Mouse (Mus musculus) intestine, embryonic 14.5 days (tissue): ENCODE measurements around the gene Rgp1. TPM values are rescaled to one million over a fixed set of nuclear protein-coding genes. Genes with fewer than 3 reads are reported as not detected.
A peak's percentile ranks its signal among the peaks of the same experiment; 100 is the strongest.
"Not testable (repeated sequence)": the region's sequence is repeated elsewhere in the genome, so short reads cannot be mapped to it uniquely, and the experiment has no call there.

ENCODE experiments used
- ATAC-seq: fragments of 200-750 bp; cut with Nextera tagmentation; replicated peaks from 2 replicates; pipeline ENCODE4 v1.8.0; 2017; ENCODE audit warnings: low read depth, moderate number of reproducible peaks, moderate TSS enrichment, moderate library complexity; ENCODE audit not compliant: low FRiP score, low TSS enrichment
- DNase-seq: peaks from one replicate; pipeline ENCODE4 v3.0.0-alpha.2; 2018; ENCODE audit warnings: low spot score
- H3K27ac ChIP-seq: fragments of 300-500 bp; sonication (generic); 2 replicates; pipeline ENCODE4 v1.5.1; 2014; ENCODE audit warnings: low read depth, mild to moderate bottlenecking, control low read depth
- H3K27me3 ChIP-seq: fragments of 300-500 bp; sonication (generic); replicated peaks from 2 replicates; pipeline ENCODE4 v1.6.1; 2014; ENCODE audit warnings: low read length, control low read depth; ENCODE audit not compliant: control insufficient read depth, insufficient read depth
- H3K36me3 ChIP-seq: fragments of 300-500 bp; sonication (generic); 2 replicates; pipeline ENCODE4 v1.6.1; 2014; ENCODE audit warnings: low read length, control low read depth; ENCODE audit not compliant: control insufficient read depth, insufficient read depth
- H3K4me1 ChIP-seq: fragments of 300-500 bp; sonication (generic); replicated peaks from 2 replicates; pipeline ENCODE4 v1.6.1; 2014; ENCODE audit warnings: low read length, control low read depth, mixed read lengths; ENCODE audit not compliant: control insufficient read depth, insufficient read depth
- H3K4me2 ChIP-seq: fragments of 300-500 bp; sonication (generic); 2 replicates; pipeline ENCODE4 v1.6.1; 2014; ENCODE audit warnings: low read length
- H3K4me3 ChIP-seq: fragments of 300-500 bp; sonication (generic); 2 replicates; pipeline ENCODE4 v1.5.1; 2014; ENCODE audit warnings: low read depth, low read length, control low read depth, mixed read lengths
- H3K9ac ChIP-seq: fragments of 300-500 bp; sonication (generic); 2 replicates; pipeline ENCODE4 v1.6.1; 2014; ENCODE audit warnings: mild to moderate bottlenecking, low read length
- H3K9me3 ChIP-seq: fragments of 300-500 bp; sonication (generic); 2 replicates; pipeline ENCODE4 v1.6.1; 2016; ENCODE audit warnings: low read length, control low read depth; ENCODE audit not compliant: control insufficient read depth
- WGBS: fragments of 180-500 bp; shearing (Covaris S2); extraction: QIAGEN DNeasy Blood & Tissue Kit; methylation state at CpG from one replicate; pipeline ENCODE4 v1.1.7; 2014; 5-methylcytosine and 5-hydroxymethylcytosine counted together
- polyA plus RNA-seq: library from polyadenylated mRNA; unstranded; fragments of >200 nt; fragmentation: Nextera tagmentation; extraction: Ambion mirVana; gene quantifications from 2 replicates; pipeline ENCODE4 v1.2.1, GENCODE M21; 2014

Rgp1 gene
- polyA plus RNA-seq, 1 experiment from 2014 or later, result 29.7 TPM

DNA sequence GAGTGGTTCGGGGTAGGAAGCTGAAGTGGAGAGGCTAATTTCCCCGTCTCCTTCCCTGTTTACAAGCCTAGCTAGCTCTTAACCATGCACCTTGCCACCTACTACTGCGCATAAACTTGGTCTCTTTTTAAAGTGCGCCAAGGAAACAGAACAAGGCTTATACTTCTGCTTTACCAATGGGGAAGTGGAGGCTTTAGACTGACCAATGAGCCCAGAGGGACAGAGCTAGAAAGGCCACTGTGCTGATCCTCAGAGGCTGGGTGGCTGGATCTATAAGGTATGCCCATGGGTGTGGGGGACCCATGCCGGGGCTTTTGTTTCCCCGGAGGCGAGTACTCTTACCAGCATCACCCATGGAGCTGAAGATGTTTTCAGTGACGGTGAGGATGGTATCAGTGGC is 31.4 kb upstream of the Rgp1 start:
- DNase-seq (no peak), ATAC-seq (no peak)
- H3K27me3 ChIP-seq, result no peaks in the 10 kb centered on the region
- no peak overlapping the region for H3K4me2 ChIP-seq
- WGBS, result 95% methylated on average over 8 of the region's 8 CpGs
- no peak overlapping the region for H3K4me3 ChIP-seq
- H3K27ac ChIP-seq, result no peak overlapping the region
- H3K9ac ChIP-seq, result no peak overlapping the region
- H3K9me3 ChIP-seq, result no peaks in the 10 kb centered on the region
- peaks cover 100% of the 10 kb centered on the region for H3K36me3 ChIP-seq
- no peaks in the 10 kb centered on the region for H3K4me1 ChIP-seq

DNA sequence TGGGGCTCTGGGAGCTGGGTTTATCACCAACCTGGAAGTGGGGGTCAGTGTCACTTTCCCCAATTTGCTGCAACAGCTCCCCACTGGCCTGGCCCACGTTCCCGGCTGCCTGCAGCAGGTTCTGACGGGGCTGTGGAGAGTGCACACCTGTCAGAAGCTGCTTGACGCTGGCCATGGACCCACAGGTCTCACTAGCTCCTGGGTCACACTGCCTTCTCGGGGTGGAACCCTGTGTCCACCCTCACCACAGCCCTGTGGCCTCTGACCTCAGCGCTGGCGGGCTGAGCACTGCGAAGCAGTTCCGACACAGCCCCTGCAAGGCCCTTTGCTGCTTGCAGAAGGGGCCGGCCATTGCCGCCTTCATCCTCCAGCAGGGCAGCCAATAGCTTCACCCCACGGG is 29.5 kb upstream of the Rgp1 start:
- H3K4me3 ChIP-seq, result no peak overlapping the region
- DNase-seq (no peak), ATAC-seq (no peak)
- no peak overlapping the region for H3K27ac ChIP-seq
- peaks cover 100% of the 10 kb centered on the region for H3K36me3 ChIP-seq
- no peaks in the 10 kb centered on the region for H3K9me3 ChIP-seq
- H3K4me2 ChIP-seq, result no peak overlapping the region
- no peak overlapping the region for H3K9ac ChIP-seq
- H3K27me3 ChIP-seq, result no peaks in the 10 kb centered on the region
- 87% methylated on average over 12 of the region's 12 CpGs for WGBS
- H3K4me1 ChIP-seq, result no peaks in the 10 kb centered on the region

DNA sequence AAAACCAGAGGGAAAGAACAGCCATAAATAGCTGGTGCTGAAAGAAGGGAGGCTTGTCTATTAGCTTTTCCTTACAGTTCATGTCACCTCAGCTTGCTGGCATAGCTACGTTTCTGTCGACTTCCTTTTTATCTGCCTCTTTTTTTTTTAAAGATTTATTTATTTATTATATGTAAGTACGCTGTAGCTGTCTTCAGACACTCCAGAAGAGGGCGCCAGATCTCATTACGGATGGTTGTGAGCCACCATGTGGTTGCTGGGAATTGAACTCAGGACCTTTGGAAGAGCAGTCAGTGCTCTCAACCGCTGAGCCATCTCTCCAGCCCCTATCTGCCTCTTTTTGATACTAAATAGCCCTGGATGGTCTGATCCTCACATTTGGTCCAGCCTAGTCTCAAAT is 26.7 kb upstream of the Rgp1 start:
- not testable (repeated sequence) for H3K4me1 ChIP-seq, H3K9ac ChIP-seq, H3K27ac ChIP-seq, H3K9me3 ChIP-seq, H3K27me3 ChIP-seq, H3K4me2 ChIP-seq, DNase-seq, ATAC-seq, H3K4me3 ChIP-seq
- H3K36me3 ChIP-seq, result peaks cover 100% of the 10 kb centered on the region
- WGBS, result 88% methylated on average over 6 of the region's 6 CpGs

DNA sequence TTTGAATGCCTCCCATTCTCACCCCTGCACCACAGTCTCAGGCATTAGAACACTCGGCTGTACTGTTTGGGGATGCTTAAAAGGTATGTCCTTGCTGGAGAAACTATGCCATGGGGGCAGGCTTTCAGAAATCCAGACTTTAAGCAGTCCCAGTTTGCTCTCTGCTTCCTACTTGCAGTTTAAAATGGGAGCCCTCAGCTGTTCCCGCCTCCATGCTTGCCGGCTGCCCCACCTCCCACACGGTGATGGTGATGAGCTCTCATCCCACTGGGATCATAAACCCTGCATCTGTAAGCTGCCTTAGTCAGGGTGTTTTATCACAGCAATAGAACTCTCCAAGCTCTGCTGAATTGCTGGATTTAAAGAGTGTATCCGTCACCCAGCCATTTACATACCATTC is 26.1 kb upstream of the Rgp1 start:
- Histone ChIP-seq H3K9ac (no peak overlapping the region), H3K36me3 (peaks cover 99% of the 10 kb centered on the region), H3K27ac (no peak overlapping the region), H3K4me3 (no peak overlapping the region), H3K9me3 (no peaks in the 10 kb centered on the region), H3K4me2 (no peak overlapping the region), H3K27me3 (no peaks in the 10 kb centered on the region), H3K4me1 (peaks cover 4% of the 10 kb centered on the region; the same call in 1 of the 2 replicates)
- 91% methylated on average over 5 of the region's 5 CpGs for WGBS
- ATAC-seq (no peak), DNase-seq (no peak)

DNA sequence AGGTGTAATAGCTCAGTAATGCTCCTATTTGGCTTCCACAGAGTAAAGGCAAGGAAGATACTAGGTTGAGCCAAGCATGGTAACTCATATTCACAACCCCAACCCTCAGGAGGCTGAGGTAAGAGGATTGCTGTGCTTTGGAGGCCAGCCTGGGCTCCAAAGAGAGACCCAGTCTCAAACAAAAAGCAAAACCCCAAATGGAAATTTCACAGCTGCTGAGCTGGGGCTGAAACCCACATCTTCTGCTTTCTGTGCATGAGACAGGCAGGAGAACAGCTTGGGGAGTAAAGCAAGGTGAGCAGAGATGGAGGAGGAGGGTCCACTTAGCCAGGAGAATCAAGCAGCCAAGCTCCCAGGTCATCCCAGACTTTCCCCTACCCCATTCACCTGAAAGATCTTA is 24.6 kb upstream of the Rgp1 start:
- Histone ChIP-seq H3K9me3 (no peaks in the 10 kb centered on the region), H3K27ac (no peak overlapping the region), H3K4me1 (peaks cover 17% of the 10 kb centered on the region; the same call in 1 of the 2 replicates), H3K36me3 (peaks cover 85% of the 10 kb centered on the region), H3K27me3 (no peaks in the 10 kb centered on the region), H3K4me3 (no peak overlapping the region), H3K9ac (no peak overlapping the region), H3K4me2 (no peak overlapping the region)
- no peak for ATAC-seq
- no peak for DNase-seq

DNA sequence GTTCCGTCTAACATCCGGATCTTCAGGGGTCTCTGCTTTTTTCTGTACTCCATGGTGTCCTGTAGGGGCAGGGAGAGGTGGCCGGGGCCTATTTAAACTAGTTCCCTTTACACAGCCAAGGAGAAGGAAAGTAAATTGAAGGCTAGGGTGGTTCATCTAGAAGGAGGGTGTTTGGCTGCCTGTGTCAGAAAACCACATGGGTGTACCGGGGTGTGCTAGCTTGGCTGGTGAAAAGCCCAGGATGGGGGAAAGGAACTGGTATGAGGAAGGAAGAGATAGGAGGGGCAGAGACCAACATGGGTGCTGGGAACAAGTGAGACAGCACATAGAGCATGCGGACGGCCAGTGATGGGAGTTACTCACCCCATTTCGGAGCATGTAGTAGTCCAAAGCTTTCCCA is 22.6 kb upstream of the Rgp1 start:
- Histone ChIP-seq H3K9ac (no peak overlapping the region), H3K36me3 (peaks cover 64% of the 10 kb centered on the region), H3K4me3 (no peak overlapping the region), H3K9me3 (no peaks in the 10 kb centered on the region), H3K27me3 (no peaks in the 10 kb centered on the region), H3K4me1 (peaks cover 37% of the 10 kb centered on the region), H3K27ac (no peak overlapping the region), H3K4me2 (no peak overlapping the region)
- DNase-seq (no peak), ATAC-seq (no peak)
- WGBS, result 88% methylated on average over 7 of the region's 7 CpGs

DNA sequence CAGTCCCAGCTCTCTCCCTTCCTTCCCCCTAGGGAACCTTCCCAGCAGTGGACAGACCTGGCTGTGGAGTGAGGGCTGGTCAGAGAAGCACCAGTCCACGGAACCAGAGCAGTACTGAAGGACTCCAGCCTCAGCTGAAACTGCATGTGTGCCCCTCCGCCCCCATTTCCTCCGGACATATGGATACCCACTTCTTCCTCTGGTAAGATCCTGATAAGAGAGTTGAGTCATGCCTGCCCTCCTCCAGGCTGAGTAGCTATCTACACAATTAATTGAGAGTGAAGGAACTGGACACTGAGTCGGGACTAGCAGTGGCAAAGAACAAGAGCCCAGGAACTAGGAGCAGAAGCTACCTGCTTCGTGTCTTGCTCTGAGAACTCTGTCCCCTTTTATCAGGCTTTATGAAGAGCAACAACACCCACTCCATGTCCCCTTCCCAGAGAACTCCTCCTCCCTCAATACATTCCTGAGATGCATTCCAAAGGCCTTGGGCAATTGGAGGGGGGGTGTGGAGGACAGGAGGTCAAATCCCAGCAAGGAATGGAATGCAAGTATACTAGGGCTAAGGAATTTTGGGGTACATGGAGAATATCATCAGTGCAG is 20.4 kb upstream of the Rgp1 start:
- Histone ChIP-seq H3K4me2 (peak overlapping the region; percentile 75), H3K4me1 (peaks cover 41% of the 10 kb centered on the region), H3K27ac (peak overlapping the region; percentile 92), H3K9me3 (no peaks in the 10 kb centered on the region), H3K9ac (peak overlapping the region; percentile 44; the same call in 1 of the 2 replicates), H3K27me3 (no peaks in the 10 kb centered on the region), H3K36me3 (peaks cover 42% of the 10 kb centered on the region), H3K4me3 (peak overlapping the region; percentile 20; the same call in 1 of the 2 replicates)
- 10% methylated on average over 5 of the region's 5 CpGs for WGBS
- DNase-seq, result no peak
- no peak for ATAC-seq

DNA sequence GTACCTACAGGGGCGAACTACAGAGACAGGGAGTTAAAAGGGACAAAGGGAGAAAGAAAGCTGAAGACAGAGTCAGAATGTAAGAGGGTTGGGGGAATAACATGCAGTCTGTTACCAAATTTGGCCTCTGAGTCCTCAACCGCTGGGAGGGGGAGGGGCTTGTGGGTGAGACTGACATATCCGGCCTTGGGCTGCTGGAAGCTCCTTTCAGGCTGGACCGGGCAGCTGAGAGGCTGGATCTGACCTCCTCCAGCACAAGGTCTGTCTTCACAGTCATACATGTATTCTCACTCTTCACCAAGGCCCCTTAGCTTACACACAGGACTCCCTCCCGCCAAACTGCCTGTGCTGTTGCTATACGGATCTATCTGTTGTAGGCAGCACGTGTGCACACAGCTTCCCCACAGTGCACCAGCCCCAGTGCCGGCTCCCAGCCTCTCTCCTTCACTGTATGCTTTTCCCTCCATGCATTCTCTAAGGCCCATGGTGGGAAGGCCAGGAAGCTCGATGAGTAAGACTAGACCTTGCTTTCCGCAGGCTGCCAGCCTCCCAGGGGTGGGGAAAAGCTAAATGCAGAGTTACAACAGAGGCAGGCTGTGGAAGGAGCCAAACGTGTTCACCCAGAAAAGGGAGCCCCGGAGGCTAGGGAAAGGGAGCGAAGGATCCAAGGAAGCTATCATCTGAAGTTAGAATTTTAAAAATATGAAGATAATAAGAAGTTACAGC is 19.7 kb upstream of the Rgp1 start:
- no peaks in the 10 kb centered on the region for H3K27me3 ChIP-seq
- no peaks in the 10 kb centered on the region for H3K9me3 ChIP-seq
- H3K27ac ChIP-seq, result peak overlapping the region; percentile 92
- WGBS, result 12% methylated on average over 13 of the region's 13 CpGs
- H3K4me3 ChIP-seq, result peak overlapping the region; percentile 20; the same call in 1 of the 2 replicates
- ATAC-seq, result peak; percentile 36; the same call in 1 of the 2 replicates
- H3K4me2 ChIP-seq, result peak overlapping the region; percentile 75
- peak; percentile 81 for DNase-seq
- peaks cover 36% of the 10 kb centered on the region for H3K36me3 ChIP-seq
- H3K9ac ChIP-seq, result peak overlapping the region; percentile 44; the same call in 1 of the 2 replicates
- H3K4me1 ChIP-seq, result peaks cover 48% of the 10 kb centered on the region
